Mouse (Mus musculus) c-Kit-negative CD71-positive TER-119-positive erythroid progenitor cells, embryonic 14.5 days (primary cell): ENCODE measurements around the gene Cdt1.

Source experiments
- DNase-seq: peaks from one replicate; pipeline ENCODE4 v3.0.0-alpha.2; 2013; ENCODE audit warnings: low read depth, low spot score

Cdt1 gene

DNA sequence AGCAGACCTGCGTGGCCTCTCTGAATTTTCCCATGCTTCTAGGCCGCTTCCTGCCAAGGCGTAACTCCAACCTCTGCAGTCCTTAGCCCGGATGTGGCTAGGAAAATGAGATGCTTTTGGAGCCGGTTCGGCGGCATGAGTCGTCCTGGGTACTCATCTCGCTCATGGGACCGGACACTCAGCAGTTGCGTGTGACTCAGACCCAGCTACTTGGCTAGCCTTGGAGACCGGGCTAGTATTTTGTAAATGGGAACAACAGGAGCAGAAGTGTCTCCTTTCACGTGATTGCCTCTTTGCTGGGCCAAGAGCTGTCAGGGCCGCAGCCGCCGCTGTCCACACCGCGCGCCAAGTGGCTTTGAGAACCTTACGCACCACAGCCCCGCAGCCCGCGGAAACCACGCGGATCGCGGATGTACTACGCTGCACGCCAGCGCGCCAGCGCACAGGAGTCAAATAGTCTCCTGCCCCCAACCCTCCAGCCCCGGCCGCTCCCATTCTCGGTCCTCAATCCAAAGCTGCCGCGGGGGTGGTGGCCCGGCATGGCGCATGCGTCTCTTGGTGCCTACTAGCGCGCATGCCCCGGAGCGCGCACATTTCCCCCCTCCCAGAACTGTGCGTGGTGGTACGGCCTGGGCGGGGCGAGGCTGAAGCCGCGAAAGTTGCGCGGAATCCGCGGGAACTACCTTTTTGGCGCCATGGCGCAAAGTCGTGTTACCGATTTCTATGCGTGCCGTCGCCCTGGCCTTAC lies at the start of gene Cdt1:
Cdt1 (plus strand) TSS at position 655 of the 748 bp plus-strand sequence.
- DNase-seq, result peak; percentile 87

DNA sequence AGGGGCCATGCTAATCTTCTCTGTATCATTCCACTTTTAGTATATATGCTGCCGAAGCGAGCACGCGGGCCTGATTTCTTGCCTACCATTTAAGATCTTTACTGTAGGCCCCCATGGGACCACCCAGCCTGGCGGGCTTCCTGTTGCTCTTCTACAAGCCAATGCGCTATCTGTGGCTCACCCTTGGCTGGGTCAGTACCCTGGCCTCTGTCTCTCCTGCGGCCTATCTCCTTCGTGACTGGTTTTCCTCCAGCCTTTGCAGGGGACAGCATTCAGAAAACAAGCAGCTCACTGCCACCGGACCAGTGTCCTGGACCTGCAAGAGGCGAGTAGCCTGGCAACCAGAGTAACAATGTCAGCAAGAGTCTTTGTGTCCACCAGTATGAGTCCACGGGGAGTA lies 47.2 kb upstream of the Cdt1 start:
- no peak for DNase-seq

GRCm38 (mm10) chr8:122522796-122523651 lies 44.8 kb upstream of the Cdt1 start:
- no peak for DNase-seq

DNA sequence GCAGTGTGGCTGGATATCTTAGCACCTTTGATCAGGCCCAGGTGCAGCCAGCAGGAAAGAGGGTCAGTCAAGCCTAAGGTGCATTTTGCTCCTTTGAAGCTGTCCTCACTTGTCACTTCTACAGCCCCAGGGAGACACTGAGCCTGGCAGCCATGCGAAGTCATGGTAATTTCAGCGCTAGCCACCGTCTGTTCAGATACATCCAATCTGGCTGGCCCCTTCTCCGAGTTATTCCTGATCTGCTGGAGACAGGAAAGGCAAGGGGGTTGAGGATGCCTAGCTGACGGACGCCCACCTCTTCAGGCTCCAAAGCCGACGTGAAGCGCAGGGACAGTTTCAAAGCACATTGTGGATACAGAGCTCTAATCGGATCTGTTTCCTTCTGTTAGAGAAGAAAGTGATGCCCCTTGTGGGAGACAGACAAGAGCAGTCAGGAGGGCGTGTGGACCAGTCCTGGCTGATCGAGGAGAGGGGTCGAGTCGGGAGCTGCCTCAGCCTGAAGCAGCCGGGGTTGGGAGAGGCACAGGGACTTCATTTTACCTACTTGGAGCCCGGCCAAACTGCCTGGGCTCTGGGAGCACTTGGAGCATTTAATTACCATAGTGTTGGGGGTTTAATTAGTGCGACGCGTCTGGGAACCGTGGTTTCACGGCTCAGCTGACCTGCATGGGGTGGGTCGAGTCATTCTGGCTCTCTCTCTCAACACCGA lies 44.0 kb upstream of the Cdt1 start:
- DNase-seq, result no peak

DNA sequence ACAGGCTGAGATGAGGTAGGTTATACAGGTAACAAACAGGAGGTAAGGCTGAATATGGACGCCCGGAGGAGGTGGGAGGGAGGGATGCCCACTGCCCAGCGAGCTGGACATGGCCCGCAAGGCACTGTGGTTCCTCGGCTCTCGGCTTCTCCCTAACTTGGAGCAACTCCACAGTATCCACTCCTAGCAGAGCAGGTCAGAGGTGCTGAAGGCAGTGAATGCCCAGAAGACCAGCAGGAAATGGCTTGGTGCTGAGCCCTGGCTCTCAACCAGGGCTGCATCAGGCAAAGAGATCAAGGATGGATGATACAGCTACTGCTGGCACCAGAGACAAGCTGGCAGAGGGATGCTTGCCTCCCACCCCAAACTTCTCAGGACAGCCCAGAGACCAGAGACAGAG lies 43.3 kb upstream of the Cdt1 start:
- DNase-seq, result no peak

GRCm38 (mm10) chr8:122525004-122525403 lies 42.8 kb upstream of the Cdt1 start:
- no peak for DNase-seq

DNA sequence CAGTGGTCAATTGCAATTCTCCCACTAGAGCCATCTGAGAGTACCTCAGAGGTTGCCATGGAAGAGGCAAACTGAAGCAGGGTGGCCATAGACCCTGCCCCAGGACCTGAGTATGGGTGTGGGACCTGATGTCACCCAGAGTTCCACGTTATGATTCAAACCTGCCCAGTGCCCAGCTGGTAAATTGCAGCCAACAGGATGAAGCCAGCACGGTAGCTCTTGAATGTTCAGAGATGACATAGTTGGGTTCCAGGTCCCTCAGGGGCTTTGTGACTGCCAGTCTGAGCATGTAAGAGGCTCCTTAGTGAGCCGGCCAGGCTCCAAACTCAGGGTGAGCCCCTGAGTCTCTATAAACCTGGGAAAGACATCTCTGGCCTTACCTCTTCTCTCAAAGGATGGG lies 41.7 kb upstream of the Cdt1 start:
- DNase-seq, result no peak

DNA sequence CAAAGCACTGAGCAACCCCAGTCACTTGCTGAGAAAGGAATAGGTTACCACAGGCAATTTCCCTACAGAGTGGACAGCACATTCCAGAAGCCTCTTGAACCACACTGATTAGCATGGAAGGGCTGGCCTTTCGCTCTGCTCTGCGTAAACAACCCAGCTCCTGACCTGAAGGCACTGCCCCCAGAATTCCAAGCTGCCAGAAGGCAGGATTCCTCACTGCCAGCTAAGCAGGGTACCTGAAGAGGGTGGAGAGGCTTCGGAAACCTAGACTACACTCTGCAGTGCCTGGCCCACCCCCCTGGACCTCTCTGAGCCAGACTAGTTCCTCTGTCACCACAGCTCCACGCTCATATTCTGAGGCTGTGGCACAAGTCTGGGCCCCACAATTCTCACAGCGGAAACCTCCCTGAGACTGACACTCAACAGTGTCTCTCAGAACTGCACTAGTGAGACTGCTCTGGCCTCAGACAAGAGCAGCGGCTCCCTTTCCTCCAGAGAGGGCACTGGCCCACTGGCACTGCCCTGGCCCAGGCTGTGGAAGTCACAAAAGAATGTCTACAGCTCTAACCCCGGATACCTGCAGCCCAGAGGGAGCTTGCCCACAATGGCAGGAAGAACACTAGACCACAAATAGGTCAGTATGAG lies 41.2 kb upstream of the Cdt1 start:
- no peak for DNase-seq

DNA sequence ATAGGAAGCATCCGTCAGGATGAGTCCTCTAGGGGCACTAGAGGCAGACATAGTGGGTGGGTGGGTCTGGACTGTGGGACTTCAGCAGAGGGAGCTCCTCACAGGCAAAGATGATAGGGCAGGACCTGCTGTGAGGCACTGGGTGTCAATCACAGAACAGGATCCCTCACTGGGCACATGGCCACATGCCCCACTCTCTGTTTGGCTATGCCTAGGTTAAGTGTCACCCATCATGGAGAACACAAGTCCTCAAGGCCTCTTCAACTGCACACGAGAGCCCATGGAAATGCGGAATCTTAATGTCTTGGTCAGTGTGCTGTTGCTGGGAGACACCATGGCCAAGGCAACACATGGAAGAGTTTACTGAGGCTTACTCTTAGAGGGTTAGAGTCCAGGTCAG lies 39.9 kb upstream of the Cdt1 start:
- DNase-seq, result no peak

GRCm38 (mm10) chr8:122529159-122529558 lies 38.7 kb upstream of the Cdt1 start:
- no peak for DNase-seq

- no peak for DNase-seq
Observed at GRCm38 (mm10) chr8:122531312-122531711, 36.5 kb upstream of the Cdt1 start.

- DNase-seq, result no peak
Observed at GRCm38 (mm10) chr8:122537033-122537432, 30.8 kb upstream of the Cdt1 start.

DNA sequence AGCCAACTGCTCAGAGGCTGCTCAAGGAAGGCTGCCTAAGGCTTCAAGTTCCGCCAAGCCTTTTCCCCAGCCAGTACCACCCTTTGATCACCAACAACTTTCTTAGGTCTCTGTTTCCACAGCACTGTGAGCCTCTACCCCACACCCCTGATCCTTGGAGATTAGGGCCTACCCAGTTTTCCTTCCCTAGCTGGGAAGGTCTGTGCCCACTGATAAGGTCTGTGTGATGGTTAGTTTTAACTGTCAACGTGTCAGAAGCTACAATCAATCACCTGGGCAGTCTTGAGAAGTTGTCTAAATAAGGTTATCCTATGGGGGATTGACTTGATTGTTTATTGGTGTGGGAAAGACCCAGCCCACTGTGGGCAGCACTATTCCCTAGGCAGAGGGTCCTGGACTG lies 30.0 kb upstream of the Cdt1 start:
- DNase-seq, result peak; percentile 74

DNA sequence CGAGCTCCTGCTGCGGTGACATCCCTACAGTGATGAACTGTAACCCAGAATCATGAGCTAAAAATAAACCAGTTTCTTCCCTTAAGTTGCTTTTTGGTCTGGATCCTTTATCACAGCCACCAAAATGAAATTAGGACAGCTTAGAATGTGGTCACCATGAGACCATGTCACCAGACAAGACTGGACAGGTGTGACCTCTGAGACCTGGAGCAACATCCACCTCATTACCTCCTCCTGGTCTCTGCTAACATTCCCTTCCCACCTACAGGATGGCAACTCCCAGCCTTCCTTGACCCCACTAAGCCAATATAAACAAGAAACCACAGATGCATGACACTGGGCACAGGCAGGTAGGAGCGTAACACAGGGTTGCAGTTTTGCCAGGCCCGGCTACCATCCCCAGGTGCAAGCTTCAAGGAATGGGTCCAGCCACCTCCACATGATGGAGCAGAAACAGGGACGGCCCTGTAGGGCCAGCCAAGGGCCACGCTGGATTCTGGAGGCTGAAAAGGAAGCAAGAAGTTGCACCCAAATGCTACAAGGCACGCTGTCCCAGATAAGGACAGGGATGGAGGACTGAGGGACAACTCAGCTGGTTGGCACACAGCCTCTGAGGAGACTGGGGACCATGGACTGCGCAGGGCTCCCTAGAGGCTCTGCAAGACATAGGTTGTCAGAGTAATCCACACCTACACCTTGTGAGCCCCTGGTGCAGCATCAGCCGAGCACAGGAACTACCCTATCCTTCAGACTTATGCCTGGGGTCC lies 29.3 kb upstream of the Cdt1 start:
- no peak for DNase-seq

DNA sequence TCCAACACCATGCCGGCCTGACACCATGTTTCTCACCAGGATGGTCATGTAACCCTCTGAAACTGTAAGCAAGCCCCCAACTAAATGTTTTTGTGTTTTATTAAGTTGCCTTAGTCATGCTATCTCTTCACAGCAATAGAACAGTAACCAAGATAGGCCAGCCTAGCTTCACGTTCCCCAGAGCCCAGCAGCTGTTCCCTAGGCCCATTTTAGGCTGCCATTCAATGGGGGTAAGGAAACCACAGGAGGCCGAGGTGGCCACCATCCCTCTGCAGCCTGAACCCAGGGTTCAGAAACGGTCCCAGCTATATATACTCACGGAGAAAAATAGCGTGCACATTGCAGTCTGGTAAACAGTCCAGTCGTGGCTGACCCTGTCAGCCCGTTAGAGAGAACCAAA lies 23.7 kb upstream of the Cdt1 start:
- DNase-seq, result no peak

DNA sequence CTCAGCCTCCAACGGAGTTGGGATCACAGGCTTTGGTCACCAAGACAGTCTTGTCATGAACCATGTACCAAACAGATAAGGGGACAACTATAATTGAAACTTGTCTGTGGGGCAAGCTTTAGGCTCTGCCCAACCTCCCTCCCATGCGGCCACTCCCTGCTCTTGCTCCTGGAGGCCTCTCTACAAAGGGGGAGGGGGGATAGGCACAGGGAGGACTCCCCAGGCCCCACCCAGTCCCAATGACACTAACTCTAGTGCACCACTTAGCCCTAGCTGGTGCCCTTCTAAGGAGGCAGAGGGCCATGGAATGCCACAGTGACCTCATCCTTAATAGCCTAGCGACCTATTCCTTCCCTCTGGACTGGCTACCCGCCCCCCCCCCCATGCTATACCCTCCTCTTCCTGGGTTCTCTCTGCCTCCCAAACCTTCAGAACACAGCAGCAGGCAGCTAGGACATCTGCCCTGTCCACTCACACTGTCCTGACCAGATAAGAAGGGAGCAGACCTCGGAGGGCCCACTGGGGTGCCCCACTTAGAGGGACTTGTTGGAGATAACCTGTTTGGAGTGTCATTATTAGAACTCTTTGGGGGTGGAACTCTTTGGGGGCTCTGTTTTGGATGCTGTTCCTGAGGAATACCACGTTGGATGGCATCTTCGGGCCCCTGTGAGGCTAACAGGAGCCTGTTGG lies 21.6 kb upstream of the Cdt1 start:
- DNase-seq, result peak; percentile 68

DNA sequence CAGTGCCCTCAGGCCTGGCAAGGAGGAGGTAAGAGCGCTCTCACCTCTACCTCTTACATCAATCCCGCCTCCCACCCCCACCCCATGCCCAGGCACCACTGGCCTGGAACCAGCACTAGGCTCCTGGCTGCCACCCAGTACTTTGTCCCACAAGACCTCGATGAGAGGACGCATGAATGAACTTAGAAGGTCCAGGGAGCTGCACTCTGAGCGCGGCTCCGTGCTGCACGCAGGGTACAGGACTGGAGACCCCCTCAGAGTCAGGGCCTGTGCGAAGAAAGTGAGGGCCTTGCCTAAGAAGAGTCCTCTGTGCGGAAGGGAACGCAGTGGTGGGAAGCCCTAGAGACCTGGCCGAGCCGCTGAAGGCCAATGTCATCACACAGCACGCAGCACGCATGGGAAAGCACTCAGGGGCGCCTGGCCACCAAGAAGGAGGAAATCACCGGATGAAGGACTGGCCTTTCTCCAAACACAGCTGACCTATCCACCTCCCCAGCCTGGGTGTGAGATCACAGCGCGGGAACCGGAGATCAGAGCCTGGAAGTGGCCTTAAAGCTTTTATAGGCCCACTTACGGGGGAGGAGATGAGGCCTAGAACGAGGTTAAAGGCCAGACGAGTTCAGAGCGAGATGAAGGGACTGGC lies 20.9 kb upstream of the Cdt1 start:
- DNase-seq, result no peak

GRCm38 (mm10) chr8:122547815-122548214 lies 20.0 kb upstream of the Cdt1 start:
- no peak for DNase-seq

DNA sequence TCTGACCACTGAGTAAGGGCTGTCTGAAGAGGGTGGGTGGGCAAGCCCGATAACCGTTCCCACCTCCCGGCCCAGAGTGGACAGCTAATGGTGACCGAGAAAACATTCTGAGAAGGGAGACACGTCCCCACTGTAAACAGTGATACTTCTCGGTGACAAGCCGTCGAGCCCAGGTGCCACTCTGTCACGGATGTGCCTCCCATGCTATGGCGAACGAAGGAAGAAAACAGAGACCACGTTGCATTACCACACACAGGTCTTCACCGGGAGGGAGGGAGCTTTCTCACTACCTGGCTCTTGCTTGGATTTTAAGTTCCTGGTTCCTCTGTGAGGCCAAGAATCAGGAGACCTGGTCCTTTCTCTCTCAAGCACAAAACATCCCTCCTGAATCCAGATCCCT lies 19.5 kb upstream of the Cdt1 start:
- DNase-seq, result no peak

- DNase-seq, result no peak
Observed at GRCm38 (mm10) chr8:122548891-122549439, 18.9 kb upstream of the Cdt1 start.
